Mouse (Mus musculus): Measurements from ENCODE around the gene Tpd52l2. TPM values are rescaled to one million over a fixed set of nuclear protein-coding genes. Genes with fewer than 3 reads are reported as not detected.

Gene Tpd52l2
- polyA plus RNA-seq, 1 experiment from 2014 or later = 116 TPM

DNA sequence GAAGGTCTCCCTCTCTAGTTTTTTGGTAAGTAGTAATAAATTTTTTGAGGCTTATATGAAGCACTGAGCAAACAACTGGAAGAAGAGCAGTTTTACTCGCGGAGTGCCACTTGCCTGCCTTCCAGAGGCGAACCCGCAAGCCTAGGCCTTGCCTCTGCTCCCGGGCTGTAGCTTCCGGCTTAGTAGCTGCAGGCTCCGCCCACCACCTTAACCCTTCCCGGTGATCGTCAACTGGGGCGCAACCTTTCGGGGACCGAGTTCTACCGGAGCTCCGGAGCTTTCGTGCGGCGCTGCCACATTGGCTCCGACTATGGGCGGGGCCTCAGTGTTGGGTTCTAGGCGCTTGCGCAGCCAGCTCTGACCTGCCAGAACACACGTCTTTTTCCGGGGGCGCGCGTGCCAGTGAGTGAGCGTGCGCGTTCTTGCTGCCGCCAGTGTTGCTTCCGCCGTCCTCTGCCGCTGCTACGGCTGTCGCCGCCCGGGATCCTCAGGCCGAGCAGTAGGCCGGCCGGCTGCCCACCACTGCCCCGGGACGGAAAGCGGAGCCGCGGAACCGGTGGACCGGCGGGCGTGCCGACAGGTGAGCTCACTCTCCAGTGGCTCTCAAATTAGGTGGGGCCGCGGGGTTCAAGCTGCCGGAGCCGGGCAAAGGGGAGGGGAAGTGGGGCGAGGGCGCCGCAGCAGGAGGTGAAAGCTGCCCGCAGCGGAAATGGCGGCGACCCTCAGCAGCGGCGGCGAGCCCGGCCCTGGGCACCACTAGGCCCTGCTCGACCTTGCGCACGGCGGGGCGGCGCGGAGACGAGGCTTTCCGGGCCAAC, 23.4 kb downstream of the Tpd52l2 start, which contains the start of gene Dnajc5:
TSS of gene Dnajc5 (plus strand) at position 368 of the 818 bp plus-strand sequence.
- H3K4me3 ChIP-seq (replicated peaks) = peak within 1 kb of the TSS; percentile 96
- peak within 1 kb of the TSS; percentile 62 for H3K4me2 ChIP-seq (replicated peaks)
- H3K36me3 ChIP-seq = peaks cover 22% of the 10 kb centered on the region
- H3K4me1 ChIP-seq (replicated peaks) = peaks cover 41% of the 10 kb centered on the region
- no peaks in the 10 kb centered on the region for H3K27me3 ChIP-seq
- peak within 1 kb of the TSS; percentile 96 for H3K9ac ChIP-seq (replicated peaks)
- H3K27ac ChIP-seq = peak within 1 kb of the TSS; percentile 98
- WGBS = under 1% methylated on average over 73 of the region's 74 CpGs
- peak; percentile 98 for ATAC-seq
- no peaks in the 10 kb centered on the region for H3K9me3 ChIP-seq

DNA sequence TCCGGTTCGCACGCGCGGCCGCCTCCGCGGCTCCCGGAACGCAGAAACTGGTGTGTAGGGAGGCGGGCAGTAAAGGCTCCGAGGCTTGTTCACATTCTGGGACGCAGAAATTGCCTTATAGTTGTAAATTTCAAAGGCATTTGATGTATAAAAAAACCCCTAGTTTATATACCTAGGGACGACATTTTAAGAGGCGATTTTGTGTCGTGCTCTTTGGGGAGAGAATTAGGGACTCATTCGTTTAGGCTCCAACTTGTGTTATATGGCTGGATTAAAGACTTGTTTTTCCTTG, 23.9 kb downstream of the Tpd52l2 start:
- H3K36me3 ChIP-seq = peaks cover 18% of the 10 kb centered on the region
- no peaks in the 10 kb centered on the region for H3K9me3 ChIP-seq
- H3K4me2 ChIP-seq (replicated peaks) = peak overlapping the region; percentile 62
- peaks cover 41% of the 10 kb centered on the region for H3K4me1 ChIP-seq (replicated peaks)
- H3K9ac ChIP-seq (replicated peaks) = peak overlapping the region; percentile 96
- H3K4me3 ChIP-seq (replicated peaks) = peak overlapping the region; percentile 96
- 0% methylated on average over 17 of the region's 17 CpGs for WGBS
- no peak for ATAC-seq
- peak overlapping the region; percentile 98 for H3K27ac ChIP-seq
- no peaks in the 10 kb centered on the region for H3K27me3 ChIP-seq

GRCm38 (mm10) chr2:181521491-181521890, 24.5 kb downstream of the Tpd52l2 start:
- no peaks in the 10 kb centered on the region for H3K27me3 ChIP-seq
- H3K9me3 ChIP-seq = no peaks in the 10 kb centered on the region
- WGBS = 61% methylated on average over 10 of the region's 10 CpGs
- peaks cover 12% of the 10 kb centered on the region for H3K36me3 ChIP-seq
- ATAC-seq = no peak
- peak overlapping the region; percentile 62 for H3K4me2 ChIP-seq (replicated peaks)
- peaks cover 41% of the 10 kb centered on the region for H3K4me1 ChIP-seq (replicated peaks)
- H3K27ac ChIP-seq = no peak overlapping the region
- H3K4me3 ChIP-seq (replicated peaks) = peak overlapping the region; percentile 96
- peak overlapping the region; percentile 96 for H3K9ac ChIP-seq (replicated peaks)

DNA sequence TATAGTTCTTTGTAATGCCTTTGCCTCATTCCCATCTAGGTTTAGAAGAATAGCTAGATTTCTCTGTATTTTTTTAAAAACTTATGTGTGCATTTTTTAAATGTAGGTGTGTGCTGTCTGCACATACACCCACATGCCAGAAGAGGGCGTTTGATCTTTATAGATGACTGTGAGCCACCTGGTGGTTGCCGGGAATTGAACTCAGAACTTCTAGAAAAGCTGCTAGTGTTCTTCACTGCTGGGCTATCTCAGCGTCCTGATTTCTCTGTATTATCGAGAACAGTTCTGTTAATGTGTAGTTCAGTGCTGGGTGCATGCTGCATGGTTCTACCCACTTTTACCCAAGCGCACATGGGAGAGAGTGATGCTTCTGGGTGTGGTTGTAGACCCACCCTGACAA, 25.9 kb downstream of the Tpd52l2 start:
- no peak overlapping the region for H3K4me2 ChIP-seq (replicated peaks)

DNA sequence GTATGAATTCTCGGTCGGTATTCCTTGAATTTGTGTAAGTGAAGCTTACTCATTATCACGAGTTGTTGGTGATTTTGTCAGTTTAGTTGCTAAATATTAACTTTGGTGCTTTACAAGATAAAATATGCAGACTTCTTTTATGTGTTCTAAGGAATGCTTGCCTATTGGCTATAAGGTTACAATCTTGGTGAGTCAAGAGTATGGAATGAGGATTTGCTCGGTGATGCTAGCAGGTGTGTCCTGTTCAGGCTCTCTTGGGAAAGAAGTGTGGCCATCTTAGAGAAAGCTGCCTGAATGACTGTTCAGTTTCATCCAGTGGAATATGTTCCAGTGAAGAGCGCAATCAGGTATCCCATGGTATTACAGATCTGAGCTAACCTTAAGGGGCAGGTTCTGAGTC, 28.6 kb downstream of the Tpd52l2 start:
- ATAC-seq = no peak
- Histone ChIP-seq H3K4me2 (replicated peaks) (no peak overlapping the region), H3K9me3 (no peaks in the 10 kb centered on the region), H3K36me3 (peaks cover 21% of the 10 kb centered on the region; the same call in 1 of the 2 replicates), H3K4me3 (replicated peaks) (no peak overlapping the region), H3K27ac (no peak overlapping the region), H3K27me3 (no peaks in the 10 kb centered on the region), H3K4me1 (replicated peaks) (peaks cover 26% of the 10 kb centered on the region), H3K9ac (replicated peaks) (no peak overlapping the region)
- 95% methylated on average over 5 of the region's 5 CpGs for WGBS

More for the DNA sequence above, 25.9 kb downstream of the Tpd52l2 start:
- no peak for ATAC-seq
- no peaks in the 10 kb centered on the region for H3K27me3 ChIP-seq
- H3K36me3 ChIP-seq = peaks cover 3% of the 10 kb centered on the region; the same call in 1 of the 2 replicates
- H3K27ac ChIP-seq = no peak overlapping the region
- WGBS = 71% methylated on average over 5 of the region's 5 CpGs
- peaks cover 41% of the 10 kb centered on the region for H3K4me1 ChIP-seq (replicated peaks)
- no peaks in the 10 kb centered on the region for H3K9me3 ChIP-seq
- H3K4me3 ChIP-seq (replicated peaks) = no peak overlapping the region
- H3K9ac ChIP-seq (replicated peaks) = no peak overlapping the region

DNA sequence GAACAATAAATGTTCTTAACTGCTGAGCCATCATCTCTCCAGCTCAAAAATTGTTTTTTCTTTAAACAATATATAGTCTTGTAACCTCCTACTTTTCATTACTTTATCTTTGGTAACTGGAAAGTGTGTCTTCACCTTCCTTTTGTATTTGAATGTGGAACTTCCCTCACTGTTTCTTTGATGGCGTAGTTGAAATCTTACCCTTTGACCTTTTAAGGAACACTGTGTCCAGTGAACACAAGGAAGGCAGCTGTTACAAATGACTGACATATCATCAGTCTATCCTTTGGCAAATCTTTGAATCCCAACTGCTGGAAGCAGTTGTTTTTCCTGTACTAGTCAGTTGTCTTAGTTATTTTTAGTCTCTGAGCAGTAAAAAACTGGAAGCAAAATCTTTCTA, 32.1 kb downstream of the Tpd52l2 start:
- Histone ChIP-seq H3K9ac (replicated peaks) (no peak overlapping the region), H3K4me3 (replicated peaks) (no peak overlapping the region), H3K27me3 (no peaks in the 10 kb centered on the region), H3K36me3 (peaks cover 43% of the 10 kb centered on the region), H3K4me2 (replicated peaks) (no peak overlapping the region), H3K9me3 (0 out of 2 replicates have a peak, but pooled peaks cover 6% of the 10 kb centered on the region), H3K4me1 (replicated peaks) (peaks cover 4% of the 10 kb centered on the region; the same call in 1 of the 2 replicates), H3K27ac (no peak overlapping the region)
- 91% methylated on average over 1 of the region's 1 CpGs for WGBS
- no peak for ATAC-seq

- peaks cover 42% of the 10 kb centered on the region for H3K36me3 ChIP-seq
- H3K27ac ChIP-seq = no peak overlapping the region
- H3K4me2 ChIP-seq (replicated peaks) = no peak overlapping the region
- 99% methylated on average over 3 of the region's 3 CpGs for WGBS
- H3K27me3 ChIP-seq = no peaks in the 10 kb centered on the region
- H3K4me3 ChIP-seq (replicated peaks) = no peak overlapping the region
- H3K9me3 ChIP-seq = 0 out of 2 replicates have a peak, but pooled peaks cover 6% of the 10 kb centered on the region
- H3K9ac ChIP-seq (replicated peaks) = no peak overlapping the region
- peaks cover 2% of the 10 kb centered on the region for H3K4me1 ChIP-seq (replicated peaks)
- ATAC-seq = no peak
These were observed 35.6 kb downstream of the Tpd52l2 start for GRCm38 (mm10) chr2:181532589-181532988.

- H3K4me1 ChIP-seq (replicated peaks) = peaks cover 9% of the 10 kb centered on the region
- H3K4me2 ChIP-seq (replicated peaks) = no peak overlapping the region
- no peaks in the 10 kb centered on the region for H3K27me3 ChIP-seq
- no peak for ATAC-seq
- no peak overlapping the region for H3K9ac ChIP-seq (replicated peaks)
- 0 out of 2 replicates have a peak, but pooled peaks cover 6% of the 10 kb centered on the region for H3K9me3 ChIP-seq
- H3K27ac ChIP-seq = no peak overlapping the region
- no peak overlapping the region for H3K4me3 ChIP-seq (replicated peaks)
- peaks cover 15% of the 10 kb centered on the region for H3K36me3 ChIP-seq
- WGBS = 96% methylated on average over 2 of the region's 2 CpGs
These were observed 39.5 kb downstream of the Tpd52l2 start for GRCm38 (mm10) chr2:181536410-181536809.

GRCm38 (mm10) chr2:181537444-181538047, 40.6 kb downstream of the Tpd52l2 start:
- H3K36me3 ChIP-seq = peaks cover 3% of the 10 kb centered on the region; the same call in 1 of the 2 replicates
- H3K4me1 ChIP-seq (replicated peaks) = peaks cover 9% of the 10 kb centered on the region
- WGBS = 88% methylated on average over 2 of the region's 2 CpGs
- H3K9me3 ChIP-seq = no peaks in the 10 kb centered on the region
- ATAC-seq = peak; percentile 77
- no peak overlapping the region for H3K4me2 ChIP-seq (replicated peaks)
- H3K27me3 ChIP-seq = no peaks in the 10 kb centered on the region
- peak overlapping the region; percentile 65 for H3K27ac ChIP-seq
- no peak overlapping the region for H3K4me3 ChIP-seq (replicated peaks)
- peak overlapping the region; percentile 28; the same call in 1 of the 2 replicates for H3K9ac ChIP-seq (replicated peaks)

GRCm38 (mm10) chr2:181541761-181542380, 44.9 kb downstream of the Tpd52l2 start:
- ATAC-seq = no peak
- H3K4me1 ChIP-seq (replicated peaks) = peaks cover 9% of the 10 kb centered on the region
- no peak overlapping the region for H3K27ac ChIP-seq
- 95% methylated on average over 6 of the region's 6 CpGs for WGBS
- no peak overlapping the region for H3K4me2 ChIP-seq (replicated peaks)
- H3K27me3 ChIP-seq = no peaks in the 10 kb centered on the region
- H3K36me3 ChIP-seq = peaks cover 11% of the 10 kb centered on the region
- H3K9ac ChIP-seq (replicated peaks) = no peak overlapping the region
- H3K4me3 ChIP-seq (replicated peaks) = no peak overlapping the region
- H3K9me3 ChIP-seq = no peaks in the 10 kb centered on the region

GRCm38 (mm10) chr2:181546142-181546541, 49.2 kb downstream of the Tpd52l2 start:
- Histone ChIP-seq H3K36me3 (peaks cover 54% of the 10 kb centered on the region), H3K27ac (no peak overlapping the region), H3K4me3 (replicated peaks) (no peak overlapping the region), H3K4me1 (replicated peaks) (no peaks in the 10 kb centered on the region), H3K4me2 (replicated peaks) (no peak overlapping the region), H3K27me3 (no peaks in the 10 kb centered on the region), H3K9ac (replicated peaks) (no peak overlapping the region), H3K9me3 (no peaks in the 10 kb centered on the region)
- 95% methylated on average over 7 of the region's 7 CpGs for WGBS
- ATAC-seq = no peak

GRCm38 (mm10) chr2:181548227-181548626, 51.3 kb downstream of the Tpd52l2 start:
- 79% methylated on average over 1 of the region's 1 CpGs for WGBS
- Histone ChIP-seq H3K27me3 (no peaks in the 10 kb centered on the region), H3K9me3 (no peaks in the 10 kb centered on the region), H3K36me3 (peaks cover 74% of the 10 kb centered on the region), H3K4me1 (replicated peaks) (no peaks in the 10 kb centered on the region), H3K4me3 (replicated peaks) (no peak overlapping the region), H3K27ac (no peak overlapping the region), H3K9ac (replicated peaks) (no peak overlapping the region), H3K4me2 (replicated peaks) (no peak overlapping the region)
- no peak for ATAC-seq

All from midbrain, embryonic 13.5 days (tissue).